Mouse (Mus musculus): ENCODE measurements around the gene Cyp2a5.
"Not testable (repeated sequence)": the region's sequence is repeated elsewhere in the genome, so short reads cannot be mapped to it uniquely, and the experiment has no call there.

Gene Cyp2a5

GRCm38 (mm10) chr7:26835059-26835458, at the start of gene Cyp2a5:
Cyp2a5 (plus strand) TSS chr7:26835305.
- H3K36me3 ChIP-seq (ENCODE audit: control insufficient read depth, insufficient read depth, low read length, poor library complexity, severe bottlenecking); DNase-seq (ENCODE audit: low read depth, low spot score); H3K27me3 ChIP-seq (ENCODE audit: control insufficient read depth, insufficient read depth, low read length, poor library complexity, severe bottlenecking): not testable (repeated sequence)

- H3K36me3 ChIP-seq (ENCODE audit: control insufficient read depth, insufficient read depth, low read length, poor library complexity, severe bottlenecking); H3K27me3 ChIP-seq (ENCODE audit: control insufficient read depth, insufficient read depth, low read length, poor library complexity, severe bottlenecking); DNase-seq (ENCODE audit: low read depth, low spot score): not testable (repeated sequence)
Measured at GRCm38 (mm10) chr7:26786013-26786412, 49.1 kb upstream of the Cyp2a5 start.

GRCm38 (mm10) chr7:26789984-26790383, 45.1 kb upstream of the Cyp2a5 start:
- H3K27me3 ChIP-seq (ENCODE audit: control insufficient read depth, insufficient read depth, low read length, poor library complexity, severe bottlenecking): no peaks in the 10 kb centered on the region
- no peaks in the 10 kb centered on the region for H3K36me3 ChIP-seq (ENCODE audit: control insufficient read depth, insufficient read depth, low read length, poor library complexity, severe bottlenecking)
- no peak for DNase-seq (ENCODE audit: low read depth, low spot score)

GRCm38 (mm10) chr7:26800104-26800503, 35.0 kb upstream of the Cyp2a5 start:
- Histone ChIP-seq H3K36me3 (ENCODE audit: control insufficient read depth, insufficient read depth, low read length, poor library complexity, severe bottlenecking) (no peaks in the 10 kb centered on the region), H3K27me3 (ENCODE audit: control insufficient read depth, insufficient read depth, low read length, poor library complexity, severe bottlenecking) (no peaks in the 10 kb centered on the region)
- no peak for DNase-seq (ENCODE audit: low read depth, low spot score)

GRCm38 (mm10) chr7:26800996-26801395, 34.1 kb upstream of the Cyp2a5 start:
- Histone ChIP-seq H3K36me3 (ENCODE audit: control insufficient read depth, insufficient read depth, low read length, poor library complexity, severe bottlenecking) (no peaks in the 10 kb centered on the region), H3K27me3 (ENCODE audit: control insufficient read depth, insufficient read depth, low read length, poor library complexity, severe bottlenecking) (no peaks in the 10 kb centered on the region)
- no peak for DNase-seq (ENCODE audit: low read depth, low spot score)

- DNase-seq (ENCODE audit: low read depth, low spot score): no peak
- no peaks in the 10 kb centered on the region for H3K36me3 ChIP-seq (ENCODE audit: control insufficient read depth, insufficient read depth, low read length, poor library complexity, severe bottlenecking)
Measured at GRCm38 (mm10) chr7:26808592-26808991, 26.5 kb upstream of the Cyp2a5 start, which contains the start of gene Cyp2g1. Cyp2g1 (plus strand) TSS chr7:26808892.

GRCm38 (mm10) chr7:26831556-26832292, 3.4 kb upstream of the Cyp2a5 start:
- not testable (repeated sequence) for DNase-seq (ENCODE audit: low read depth, low spot score); H3K36me3 ChIP-seq (ENCODE audit: control insufficient read depth, insufficient read depth, low read length, poor library complexity, severe bottlenecking); H3K27me3 ChIP-seq (ENCODE audit: control insufficient read depth, insufficient read depth, low read length, poor library complexity, severe bottlenecking)

More at GRCm38 (mm10) chr7:26808592-26808991, 26.5 kb upstream of the Cyp2a5 start, which contains the start of gene Cyp2g1:
- no peaks in the 10 kb centered on the region for H3K27me3 ChIP-seq (ENCODE audit: control insufficient read depth, insufficient read depth, low read length, poor library complexity, severe bottlenecking)

- DNase-seq (ENCODE audit: low read depth, low spot score); H3K36me3 ChIP-seq (ENCODE audit: control insufficient read depth, insufficient read depth, low read length, poor library complexity, severe bottlenecking); H3K27me3 ChIP-seq (ENCODE audit: control insufficient read depth, insufficient read depth, low read length, poor library complexity, severe bottlenecking): not testable (repeated sequence)
Measured at GRCm38 (mm10) chr7:26832668-26833067, 2.4 kb upstream of the Cyp2a5 start.

- not testable (repeated sequence) for H3K36me3 ChIP-seq (ENCODE audit: control insufficient read depth, insufficient read depth, low read length, poor library complexity, severe bottlenecking); H3K27me3 ChIP-seq (ENCODE audit: control insufficient read depth, insufficient read depth, low read length, poor library complexity, severe bottlenecking); DNase-seq (ENCODE audit: low read depth, low spot score)
Measured at GRCm38 (mm10) chr7:26843400-26843799, 8.3 kb downstream of the Cyp2a5 start.

- H3K27me3 ChIP-seq (ENCODE audit: control insufficient read depth, insufficient read depth, low read length, poor library complexity, severe bottlenecking); DNase-seq (ENCODE audit: low read depth, low spot score); H3K36me3 ChIP-seq (ENCODE audit: control insufficient read depth, insufficient read depth, low read length, poor library complexity, severe bottlenecking): not testable (repeated sequence)
Measured at GRCm38 (mm10) chr7:26850063-26850462, 15.0 kb downstream of the Cyp2a5 start.

- not testable (repeated sequence) for DNase-seq (ENCODE audit: low read depth, low spot score); H3K27me3 ChIP-seq (ENCODE audit: control insufficient read depth, insufficient read depth, low read length, poor library complexity, severe bottlenecking); H3K36me3 ChIP-seq (ENCODE audit: control insufficient read depth, insufficient read depth, low read length, poor library complexity, severe bottlenecking)
Measured at GRCm38 (mm10) chr7:26878581-26878980, 43.5 kb downstream of the Cyp2a5 start.

GRCm38 (mm10) chr7:26880600-26880999, 45.5 kb downstream of the Cyp2a5 start:
- H3K27me3 ChIP-seq (ENCODE audit: control insufficient read depth, insufficient read depth, low read length, poor library complexity, severe bottlenecking); DNase-seq (ENCODE audit: low read depth, low spot score); H3K36me3 ChIP-seq (ENCODE audit: control insufficient read depth, insufficient read depth, low read length, poor library complexity, severe bottlenecking): not testable (repeated sequence)
